Mouse (Mus musculus) adrenal gland, postnatal 4 days (tissue): ENCODE results near the gene Tmem256. TPM values are rescaled to one million over a fixed set of nuclear protein-coding genes. Genes with fewer than 3 reads are reported as not detected.

Source experiments
- DNase-seq, 2 experiments: peaks; one replicate each; pipeline ENCODE4 v3.0.0; 2021 to 2022; ENCODE audit warnings: low spot score in 2 of 2, mixed read lengths in 2 of 2
- long read RNA-seq, 2 experiments: library from polyadenylated mRNA; stranded (forward); transcript quantifications; one replicate each; pipeline ENCODE4 v2.0.0; 2021
- total RNA-seq, 2 experiments: library from RNA; stranded (reverse); gene quantifications; 2 replicates each; pipeline ENCODE4 v1.2.3; 2021

Tmem256 gene
- 100 to 1,000 TPM; 141 to 143 TPM for total RNA-seq
- long read RNA-seq, experiment 1, transcript Tmem256-203 (4 exons, 421 nt) = minor isoform, 42 of 120 reads
- long read RNA-seq, experiment 1, transcript Tmem256-201 (4 exons, 492 nt) = major isoform, 72 of 120 reads
- long read RNA-seq, experiment 1, partial matches to known transcripts = 0 of 120 reads
- long read RNA-seq, experiment 1, other reads (novel, unspliced or antisense) = 4 of 120 reads
- long read RNA-seq, experiment 2, transcript Tmem256-203 (4 exons, 421 nt) = minor isoform, 26 of 68 reads
- long read RNA-seq, experiment 2, transcript Tmem256-201 (4 exons, 492 nt) = major isoform, 32 of 68 reads
- long read RNA-seq, experiment 2, partial matches to known transcripts = 1 of 68 reads
- long read RNA-seq, experiment 2, other reads (novel, unspliced or antisense) = 8 of 68 reads

DNA sequence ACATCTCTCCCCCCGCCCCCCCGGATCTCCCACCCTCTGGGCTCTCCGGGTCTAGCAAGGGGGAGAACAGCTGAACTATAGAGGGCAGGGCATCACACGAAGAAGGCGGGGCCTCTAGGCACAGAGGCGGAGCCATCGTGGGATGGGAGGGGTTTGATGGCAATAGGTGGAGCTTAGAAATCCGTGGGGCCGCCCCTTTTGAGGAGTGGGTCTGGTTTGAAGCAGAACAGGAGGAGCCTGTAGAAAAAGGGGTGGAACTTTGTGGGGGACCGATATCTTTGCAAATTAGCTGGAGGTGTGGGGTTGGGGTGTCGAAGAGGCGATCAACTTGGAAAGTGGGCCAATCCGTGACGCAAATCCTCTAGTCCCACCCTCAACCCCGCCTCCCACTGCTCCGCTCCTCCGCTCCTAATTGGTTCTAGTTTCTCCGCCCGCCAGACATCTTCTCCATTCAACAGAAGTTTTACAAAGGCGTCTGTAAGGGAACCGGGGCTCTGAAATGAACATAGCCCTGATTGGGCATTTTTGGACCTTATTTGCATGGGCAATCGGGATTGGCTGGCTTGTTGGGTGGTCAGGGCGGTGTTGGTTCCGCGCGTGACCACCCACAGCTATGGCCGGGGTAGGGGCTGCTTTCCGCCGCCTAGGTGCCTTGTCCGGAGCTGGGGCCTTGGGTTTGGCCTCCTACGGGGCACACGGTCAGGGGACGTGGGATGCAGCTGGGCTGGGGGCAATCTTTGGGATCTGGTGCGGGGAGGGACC lies at the start of gene Tmem256:
Gene Tmem256, plus strand, starts transcription at position 563 of the 762 bp plus-strand sequence.
- peak; percentile 76 to 88 for DNase-seq

DNA sequence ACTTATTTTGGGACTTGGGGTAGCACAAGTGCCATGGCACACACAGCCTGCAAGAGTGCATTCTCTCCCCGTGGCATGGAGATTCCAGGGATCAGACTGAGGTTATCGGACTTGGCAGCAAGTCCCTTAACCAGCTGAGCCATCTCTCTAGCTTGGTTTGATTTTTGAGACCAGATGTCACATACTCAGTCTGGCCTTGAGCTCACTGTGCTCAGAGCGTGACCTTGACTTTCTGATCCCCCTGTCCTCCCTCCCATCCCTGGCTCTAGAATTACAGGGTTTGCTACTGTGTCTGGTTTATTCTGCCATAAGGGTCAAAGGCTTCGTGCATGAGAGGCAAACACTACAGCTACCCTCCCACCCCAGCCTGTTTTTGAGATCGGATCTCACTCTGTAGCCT lies 48.9 kb upstream of the Tmem256 start:
- no peak for DNase-seq

- no peak for DNase-seq
Measured at GRCm38 (mm10) chr11:69791420-69791819, 46.9 kb upstream of the Tmem256 start.

- no peak for DNase-seq
Measured at GRCm38 (mm10) chr11:69793429-69793828, 44.9 kb upstream of the Tmem256 start.

DNA sequence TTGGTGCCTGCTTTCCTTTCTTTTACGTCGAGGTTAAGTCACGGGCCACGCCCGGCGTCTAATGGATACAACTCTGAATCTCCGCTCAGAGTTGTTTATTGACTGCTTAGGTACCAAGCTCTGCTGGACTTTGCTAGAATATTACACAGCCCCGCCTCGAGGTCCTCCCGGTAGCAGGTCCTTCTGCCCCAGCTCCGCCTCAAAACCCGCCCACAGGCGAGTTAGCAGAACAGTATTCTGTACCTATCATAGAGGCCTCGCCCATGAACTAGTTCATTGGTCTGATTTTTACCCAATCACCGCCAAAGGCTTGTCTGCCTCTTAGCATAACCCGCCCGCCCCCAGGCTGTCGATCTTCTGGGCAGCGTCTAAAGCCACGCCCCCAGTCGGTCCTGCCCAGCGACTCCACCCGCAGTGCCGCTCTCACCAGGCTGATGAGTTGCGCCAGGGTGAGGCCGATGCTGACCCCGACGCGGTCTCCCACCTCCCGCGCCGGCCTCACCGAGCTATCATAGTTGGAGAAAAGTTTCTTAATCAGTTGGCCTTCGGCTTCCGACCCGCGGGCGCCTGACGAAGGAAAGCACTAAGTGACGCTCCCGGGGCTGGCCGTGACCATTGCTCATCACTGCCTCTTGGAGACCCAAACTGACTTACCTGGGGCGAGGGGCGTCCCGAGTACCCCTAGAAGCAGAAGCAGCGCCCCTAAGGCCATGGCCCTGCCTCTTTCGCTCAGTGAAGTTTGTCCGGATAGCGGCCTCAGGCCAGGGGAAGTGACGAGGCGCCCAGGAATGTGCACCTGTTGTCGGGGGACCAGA lies 42.9 kb upstream of the Tmem256 start, which contains the start of gene Chrnb1:
Gene Chrnb1, minus strand, starts transcription at position 776 of the 815 bp plus-strand sequence.
- DNase-seq = peak; percentile 63 to 83

DNA sequence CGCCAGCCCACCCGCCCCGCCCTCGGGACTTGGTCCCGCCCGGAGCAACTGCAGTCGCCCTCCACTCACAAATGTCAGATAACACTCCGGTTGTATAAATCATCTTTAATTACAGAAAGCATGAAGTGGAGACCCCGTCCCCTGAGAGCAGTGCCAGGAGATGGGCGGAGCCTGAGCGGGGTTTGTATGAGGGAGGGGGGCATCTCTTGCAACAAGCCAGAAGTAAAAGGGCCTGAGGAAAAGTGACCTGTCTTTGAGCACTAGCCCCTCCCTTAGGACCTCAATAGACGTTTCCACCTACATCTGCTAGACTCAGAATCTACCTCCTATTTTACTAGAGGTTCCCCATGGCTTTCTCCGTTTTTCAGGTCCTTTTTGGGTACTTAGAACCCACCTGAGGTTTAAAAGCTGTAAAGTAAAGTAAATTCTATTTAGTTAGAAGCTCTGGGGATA lies 42.3 kb upstream of the Tmem256 start:
- DNase-seq = no peak

- no peak for DNase-seq
Measured at GRCm38 (mm10) chr11:69797924-69798323, 40.4 kb upstream of the Tmem256 start.

DNA sequence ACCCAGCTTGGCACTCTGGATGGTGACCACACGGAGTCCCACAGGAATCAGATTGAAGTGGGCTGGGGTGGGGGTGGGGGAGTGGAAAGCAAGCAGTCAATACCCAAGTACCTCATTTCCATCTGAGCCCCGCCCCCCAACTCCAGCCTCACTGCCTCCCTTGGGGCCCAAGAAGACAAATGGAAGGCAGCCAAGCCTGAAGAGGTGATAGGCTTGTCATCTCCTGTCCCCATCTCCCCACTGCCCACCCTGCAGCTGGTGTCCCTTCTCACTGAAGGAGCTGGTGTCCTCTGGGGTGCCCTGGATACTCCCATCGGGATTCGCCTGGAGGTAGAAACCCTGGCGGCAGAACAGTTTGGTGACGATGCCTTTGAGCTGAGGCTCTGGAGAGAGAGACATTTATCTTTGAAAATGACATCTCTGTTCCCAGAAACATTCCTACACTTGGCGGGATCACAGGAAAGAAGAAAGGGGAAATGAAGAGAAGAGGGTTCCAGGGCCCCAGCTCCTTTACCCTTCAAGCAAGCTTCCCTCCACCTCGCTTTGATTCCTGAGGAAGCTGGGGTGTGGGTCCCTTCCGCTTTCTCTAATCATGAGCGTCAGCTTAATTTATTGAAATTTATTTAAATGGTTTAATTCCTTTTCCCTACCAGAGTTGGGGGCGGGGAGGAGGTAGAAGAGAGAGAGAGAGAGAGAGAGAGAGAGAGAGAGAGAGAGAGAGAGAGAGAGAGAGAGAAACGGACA lies 38.7 kb upstream of the Tmem256 start:
- DNase-seq = no peak

GRCm38 (mm10) chr11:69800138-69800391 lies 38.2 kb upstream of the Tmem256 start:
- no peak for DNase-seq

GRCm38 (mm10) chr11:69800392-69801197 lies 37.7 kb upstream of the Tmem256 start:
- no peak for DNase-seq

GRCm38 (mm10) chr11:69801379-69801977 lies 36.8 kb upstream of the Tmem256 start, which contains the start of gene Fgf11:
Fgf11 (minus strand) TSS chr11:69801857.
- DNase-seq = no peak

DNA sequence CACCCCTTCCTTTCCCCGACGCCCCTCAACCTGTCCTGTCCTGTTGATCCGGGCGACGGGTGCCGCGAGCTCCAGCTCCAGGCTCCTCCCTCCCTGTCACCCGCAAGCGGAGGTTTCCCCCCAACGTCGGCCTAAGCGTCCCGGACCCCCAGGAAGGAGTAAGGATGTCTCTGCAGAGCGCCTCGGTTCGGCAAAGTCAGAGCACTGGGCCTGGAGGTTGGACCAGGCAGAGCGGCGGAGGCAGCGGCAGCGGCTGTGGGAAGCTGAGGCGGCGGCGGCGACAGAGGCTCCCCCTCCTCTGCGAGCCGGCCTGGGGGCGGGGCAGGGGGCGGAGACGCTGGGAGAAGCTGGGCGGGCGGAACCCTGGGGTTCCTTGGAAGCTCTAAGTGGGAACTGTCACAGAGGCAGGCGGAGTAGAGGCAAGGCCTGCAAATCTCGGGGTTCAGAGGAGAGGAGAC lies 35.6 kb upstream of the Tmem256 start:
- peak; percentile 64 for DNase-seq

DNA sequence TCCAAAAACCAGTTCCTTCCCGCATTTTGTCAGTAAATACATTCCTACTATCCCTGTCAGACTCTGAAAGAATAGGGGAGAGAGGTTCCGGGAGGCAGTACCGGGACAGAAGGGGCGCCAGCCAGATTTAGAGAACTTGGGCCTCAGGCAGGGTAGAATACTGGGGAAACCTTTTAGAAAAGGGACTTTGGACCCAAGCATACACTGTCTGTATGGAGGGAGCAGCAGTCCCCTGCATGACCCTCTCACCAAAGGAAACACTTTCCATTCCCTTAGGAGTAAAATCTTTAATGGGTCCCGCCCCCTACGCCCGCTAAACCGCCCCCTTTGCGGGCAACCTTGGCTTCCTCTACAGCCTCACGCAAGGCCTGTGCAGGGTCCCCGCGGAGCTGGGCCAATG lies 35.0 kb upstream of the Tmem256 start:
- DNase-seq = no peak

DNA sequence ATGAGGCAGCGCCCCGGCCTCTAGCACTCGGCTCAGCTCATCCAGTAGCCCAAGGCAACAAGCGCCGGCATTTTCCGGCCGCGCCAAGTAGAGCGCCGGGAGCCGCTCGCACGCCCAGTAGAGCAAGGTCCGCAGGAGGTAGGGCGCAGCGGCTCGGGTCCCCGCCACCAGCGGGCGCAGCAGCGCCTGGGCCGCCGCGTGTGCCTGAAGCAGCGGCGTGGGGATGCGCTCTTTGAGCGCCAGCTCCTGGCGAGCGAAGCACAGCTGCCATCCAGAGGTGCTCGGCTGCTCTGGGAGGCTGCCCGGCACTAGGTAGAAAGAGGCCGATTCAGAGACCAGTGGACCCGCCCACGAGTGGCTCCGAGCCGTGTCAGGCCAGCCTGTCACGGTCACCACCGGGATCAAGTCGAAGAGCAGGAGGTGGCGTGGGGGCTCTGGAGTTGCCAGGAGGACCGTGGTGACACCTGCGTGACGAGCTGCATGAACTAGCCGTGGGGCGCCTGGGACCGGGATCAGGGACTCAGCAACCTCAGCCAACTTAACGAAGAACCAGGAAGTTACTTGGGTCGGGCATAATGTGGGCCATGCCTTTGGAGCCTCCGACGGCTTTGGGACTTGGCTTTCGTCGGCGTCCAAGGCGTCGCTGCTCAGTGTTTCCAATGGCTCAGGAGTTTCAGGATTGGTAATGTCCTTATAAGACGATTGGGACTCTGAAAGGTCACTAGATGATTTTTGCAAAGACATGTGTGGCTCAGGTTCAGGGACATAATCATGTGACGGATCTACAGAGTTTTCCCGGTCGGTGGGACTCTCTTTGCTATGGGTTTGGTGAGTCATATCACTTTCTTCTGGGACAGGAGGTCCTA lies 34.3 kb upstream of the Tmem256 start:
- DNase-seq = peak; percentile 52 to 53

- DNase-seq = no peak
Measured at GRCm38 (mm10) chr11:69804652-69804940, 33.7 kb upstream of the Tmem256 start.

DNA sequence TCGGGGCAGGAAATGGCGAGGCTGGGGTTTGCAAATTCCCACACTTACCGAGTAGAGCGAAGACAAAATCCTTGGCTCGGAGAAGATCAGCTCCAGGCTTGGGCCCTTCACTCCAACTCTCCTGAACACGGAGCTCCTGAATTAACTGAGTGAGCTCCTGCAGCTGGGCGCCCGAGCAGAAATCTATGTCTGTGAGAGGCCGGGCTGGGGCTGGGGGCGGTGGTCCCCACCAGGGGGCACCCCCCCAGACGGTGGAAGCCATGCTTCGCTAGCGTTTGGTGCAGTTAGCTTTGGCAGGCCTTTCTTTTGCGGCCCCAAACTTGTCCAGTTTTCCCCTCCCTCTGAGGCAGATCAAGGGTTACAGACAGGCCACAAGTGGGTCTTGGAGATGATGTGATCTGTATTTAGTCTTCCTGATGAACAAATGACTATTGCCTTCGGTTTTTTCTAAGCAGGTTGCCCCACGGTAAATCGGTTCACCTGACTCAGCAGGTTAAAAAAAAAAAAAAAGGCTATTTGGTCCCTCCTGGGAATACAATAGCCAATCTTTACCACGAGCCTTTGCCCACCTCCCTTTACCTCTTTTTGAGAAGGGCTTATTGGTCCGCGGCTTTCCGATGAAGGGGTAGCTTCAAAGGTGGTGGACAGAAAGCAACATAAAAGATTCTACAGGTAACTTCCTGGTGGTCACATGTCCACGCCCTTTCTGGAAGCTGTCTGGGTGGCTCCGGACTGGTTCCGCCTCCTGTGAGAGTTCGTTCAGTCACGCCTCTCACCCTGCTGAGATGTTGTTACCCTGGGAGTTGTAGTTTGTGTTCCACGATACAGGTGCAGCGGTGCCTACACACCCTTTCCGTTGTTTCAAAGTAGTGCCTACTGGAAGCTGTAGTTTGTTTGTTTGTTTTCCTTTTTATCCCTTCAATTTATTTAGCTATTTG lies 33.1 kb upstream of the Tmem256 start, which contains the start of gene Tmem102:
Gene Tmem102, minus strand, starts transcription at position 653 of the 938 bp plus-strand sequence.
- no peak for DNase-seq

DNA sequence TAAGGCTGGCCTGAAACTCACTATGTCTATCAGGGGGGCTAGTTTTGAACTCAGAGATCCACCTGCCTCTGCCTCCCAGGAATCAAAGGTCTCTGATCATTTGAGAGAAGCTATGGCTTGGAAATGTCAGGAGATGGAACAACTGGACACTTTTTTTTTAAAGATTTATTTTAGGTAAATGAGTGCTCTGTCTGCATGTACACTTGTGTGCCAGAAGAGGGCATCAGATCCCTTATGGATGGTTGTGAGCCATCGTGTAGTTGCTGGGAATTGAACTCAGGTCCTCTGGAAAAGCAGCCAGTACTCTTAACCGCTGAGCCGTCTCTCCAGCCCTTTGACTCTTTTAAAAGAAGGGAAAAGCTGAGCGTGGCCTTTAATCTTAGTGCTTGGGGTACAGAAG lies 31.9 kb upstream of the Tmem256 start:
- DNase-seq = no peak
